Mouse (Mus musculus) forebrain, embryonic 12.5 days (tissue): ENCODE data around the gene Dck. TPM values are rescaled to one million over a fixed set of nuclear protein-coding genes. Genes with fewer than 3 reads are reported as not detected.
A peak's percentile ranks its signal among the peaks of the same experiment; 100 is the strongest.

ENCODE experiments used
- ATAC-seq: fragments of 200-750 bp; cut with Nextera tagmentation; 2 replicates; pipeline ENCODE4 v1.8.0; 2017; ENCODE audit warnings: moderate TSS enrichment; ENCODE audit not compliant: low FRiP score
- H3K27ac ChIP-seq: fragments of 300-500 bp; sonication (generic); 2 replicates; pipeline ENCODE4 v1.5.1; 2016; ENCODE audit warnings: mild to moderate bottlenecking
- H3K27me3 ChIP-seq: fragments of 300-500 bp; sonication (generic); 2 replicates; pipeline ENCODE4 v1.6.1; 2016; ENCODE audit warnings: mild to moderate bottlenecking
- H3K36me3 ChIP-seq: fragments of 300-500 bp; sonication (generic); replicated peaks from 2 replicates; pipeline ENCODE4 v1.6.1; 2016; ENCODE audit warnings: mild to moderate bottlenecking
- H3K4me1 ChIP-seq: fragments of 300-500 bp; sonication (generic); 2 replicates; pipeline ENCODE4 v1.6.1; 2016
- H3K4me2 ChIP-seq: fragments of 300-500 bp; sonication (generic); 2 replicates; pipeline ENCODE4 v1.6.1; 2016; ENCODE audit warnings: mild to moderate bottlenecking, moderate library complexity
- H3K4me3 ChIP-seq: fragments of 300-500 bp; sonication (generic); replicated peaks from 2 replicates; pipeline ENCODE4 v1.5.1; 2016; ENCODE audit warnings: mild to moderate bottlenecking
- H3K9ac ChIP-seq: fragments of 300-500 bp; sonication (generic); 2 replicates; pipeline ENCODE4 v1.6.1; 2016; ENCODE audit warnings: mild to moderate bottlenecking
- H3K9me3 ChIP-seq: fragments of 300-500 bp; sonication (generic); 2 replicates; pipeline ENCODE4 v1.6.1; 2016
- WGBS: fragments of 180-500 bp; shearing (Covaris S2); methylation state at CpG from one replicate; pipeline ENCODE4 v1.1.7; 2016; 5-methylcytosine and 5-hydroxymethylcytosine counted together
- polyA plus RNA-seq: library from polyadenylated mRNA; unstranded; fragments of >200 nt; fragmentation: Nextera tagmentation; extraction: Ambion mirVana; gene quantifications from 2 replicates; pipeline ENCODE4 v1.2.1, GENCODE M21; 2016

Gene Dck
- polyA plus RNA-seq, 1 experiment from 2014 or later, result 139 TPM

- WGBS, result 65% methylated on average over 9 of the region's 9 CpGs
- H3K4me1 ChIP-seq, result no peaks in the 10 kb centered on the region
- no peak overlapping the region for H3K9ac ChIP-seq
- H3K27ac ChIP-seq, result no peak overlapping the region
- H3K27me3 ChIP-seq, result no peaks in the 10 kb centered on the region
- no peak for ATAC-seq
- no peak overlapping the region for H3K4me3 ChIP-seq
- H3K9me3 ChIP-seq, result no peaks in the 10 kb centered on the region
- no peaks in the 10 kb centered on the region for H3K36me3 ChIP-seq
- H3K4me2 ChIP-seq, result no peak overlapping the region
Observed at GRCm38 (mm10) chr5:88795910-88796584, 31.3 kb downstream of the Dck start.

GRCm38 (mm10) chr5:88796588-88796987 is 31.8 kb downstream of the Dck start:
- Histone ChIP-seq H3K4me3 (no peak overlapping the region), H3K27ac (no peak overlapping the region), H3K27me3 (no peaks in the 10 kb centered on the region), H3K4me1 (no peaks in the 10 kb centered on the region), H3K4me2 (no peak overlapping the region), H3K9ac (no peak overlapping the region), H3K36me3 (no peaks in the 10 kb centered on the region), H3K9me3 (no peaks in the 10 kb centered on the region)
- no peak for ATAC-seq
- 88% methylated on average over 11 of the region's 11 CpGs for WGBS

GRCm38 (mm10) chr5:88797121-88797520 is 32.3 kb downstream of the Dck start:
- Histone ChIP-seq H3K9me3 (no peaks in the 10 kb centered on the region), H3K4me3 (no peak overlapping the region), H3K4me1 (no peaks in the 10 kb centered on the region), H3K27me3 (no peaks in the 10 kb centered on the region), H3K9ac (no peak overlapping the region), H3K36me3 (no peaks in the 10 kb centered on the region), H3K4me2 (no peak overlapping the region), H3K27ac (no peak overlapping the region)
- 84% methylated on average over 6 of the region's 6 CpGs for WGBS
- no peak for ATAC-seq

GRCm38 (mm10) chr5:88805616-88806015 is 40.8 kb downstream of the Dck start:
- Histone ChIP-seq H3K4me3 (no peak overlapping the region), H3K9ac (no peak overlapping the region), H3K9me3 (no peaks in the 10 kb centered on the region), H3K36me3 (no peaks in the 10 kb centered on the region), H3K4me2 (no peak overlapping the region), H3K4me1 (peaks cover 4% of the 10 kb centered on the region; the same call in 1 of the 2 replicates), H3K27me3 (no peaks in the 10 kb centered on the region), H3K27ac (no peak overlapping the region)
- no peak for ATAC-seq
- 91% methylated on average over 4 of the region's 4 CpGs for WGBS

- H3K4me3 ChIP-seq, result no peak overlapping the region
- peaks cover 4% of the 10 kb centered on the region; the same call in 1 of the 2 replicates for H3K4me1 ChIP-seq
- H3K9me3 ChIP-seq, result no peaks in the 10 kb centered on the region
- ATAC-seq, result no peak
- WGBS, result 29% methylated on average over 5 of the region's 5 CpGs
- no peaks in the 10 kb centered on the region for H3K27me3 ChIP-seq
- H3K4me2 ChIP-seq, result no peak overlapping the region
- no peak overlapping the region for H3K9ac ChIP-seq
- H3K27ac ChIP-seq, result no peak overlapping the region
- H3K36me3 ChIP-seq, result no peaks in the 10 kb centered on the region
Observed at GRCm38 (mm10) chr5:88806278-88806677, 41.5 kb downstream of the Dck start.

GRCm38 (mm10) chr5:88807342-88807741 is 42.5 kb downstream of the Dck start:
- no peak for ATAC-seq
- H3K9me3 ChIP-seq, result no peaks in the 10 kb centered on the region
- H3K27me3 ChIP-seq, result no peaks in the 10 kb centered on the region
- H3K4me1 ChIP-seq, result peaks cover 4% of the 10 kb centered on the region; the same call in 1 of the 2 replicates
- H3K9ac ChIP-seq, result no peak overlapping the region
- H3K4me2 ChIP-seq, result no peak overlapping the region
- 32% methylated on average over 9 of the region's 9 CpGs for WGBS
- H3K36me3 ChIP-seq, result no peaks in the 10 kb centered on the region
- H3K27ac ChIP-seq, result no peak overlapping the region
- H3K4me3 ChIP-seq, result no peak overlapping the region

GRCm38 (mm10) chr5:88813188-88813587 is 48.4 kb downstream of the Dck start:
- Histone ChIP-seq H3K9me3 (no peaks in the 10 kb centered on the region), H3K4me1 (no peaks in the 10 kb centered on the region), H3K27me3 (no peaks in the 10 kb centered on the region), H3K4me2 (no peak overlapping the region), H3K9ac (no peak overlapping the region), H3K36me3 (no peaks in the 10 kb centered on the region), H3K27ac (no peak overlapping the region), H3K4me3 (no peak overlapping the region)
- WGBS, result 86% methylated on average over 2 of the region's 2 CpGs
- ATAC-seq, result no peak

GRCm38 (mm10) chr5:88814552-88814951 is 49.8 kb downstream of the Dck start:
- ATAC-seq, result no peak
- Histone ChIP-seq H3K4me3 (no peak overlapping the region), H3K27ac (no peak overlapping the region), H3K4me1 (no peaks in the 10 kb centered on the region), H3K4me2 (no peak overlapping the region), H3K36me3 (no peaks in the 10 kb centered on the region), H3K9ac (no peak overlapping the region), H3K27me3 (no peaks in the 10 kb centered on the region), H3K9me3 (no peaks in the 10 kb centered on the region)
- WGBS, result 83% methylated on average over 4 of the region's 4 CpGs

GRCm38 (mm10) chr5:88821542-88821941 is 56.7 kb downstream of the Dck start:
- H3K9me3 ChIP-seq, result no peaks in the 10 kb centered on the region
- 61% methylated on average over 1 of the region's 1 CpGs for WGBS
- no peak overlapping the region for H3K4me2 ChIP-seq
- H3K36me3 ChIP-seq, result no peaks in the 10 kb centered on the region
- no peaks in the 10 kb centered on the region for H3K27me3 ChIP-seq
- no peak for ATAC-seq
- H3K27ac ChIP-seq, result no peak overlapping the region
- no peaks in the 10 kb centered on the region for H3K4me1 ChIP-seq
- no peak overlapping the region for H3K4me3 ChIP-seq
- no peak overlapping the region for H3K9ac ChIP-seq

DNA sequence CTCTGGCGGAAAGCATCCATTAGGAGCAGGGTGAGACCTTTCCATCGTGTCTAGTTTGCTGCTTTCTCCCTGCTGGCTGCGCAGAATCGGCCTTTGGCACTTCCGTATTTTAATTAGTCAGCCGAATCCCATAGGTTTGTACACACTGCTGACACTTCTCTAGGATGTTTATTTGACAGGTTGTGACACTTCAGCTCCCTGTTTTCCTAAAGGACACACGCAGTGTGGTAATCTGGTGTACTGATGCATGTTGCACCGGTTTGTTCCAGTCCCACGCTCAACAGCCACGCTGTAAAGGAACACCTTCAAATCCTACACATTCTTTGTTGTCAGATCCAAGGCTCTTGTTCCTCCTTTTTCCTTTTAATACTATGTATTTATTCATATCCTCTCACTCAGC is 60.0 kb downstream of the Dck start:
- Histone ChIP-seq H3K9ac (no peak overlapping the region), H3K27me3 (no peaks in the 10 kb centered on the region), H3K4me3 (no peak overlapping the region), H3K36me3 (no peaks in the 10 kb centered on the region), H3K27ac (no peak overlapping the region), H3K4me1 (peaks cover 4% of the 10 kb centered on the region; the same call in 1 of the 2 replicates), H3K9me3 (no peaks in the 10 kb centered on the region), H3K4me2 (no peak overlapping the region)
- no peak for ATAC-seq
- 57% methylated on average over 10 of the region's 10 CpGs for WGBS

DNA sequence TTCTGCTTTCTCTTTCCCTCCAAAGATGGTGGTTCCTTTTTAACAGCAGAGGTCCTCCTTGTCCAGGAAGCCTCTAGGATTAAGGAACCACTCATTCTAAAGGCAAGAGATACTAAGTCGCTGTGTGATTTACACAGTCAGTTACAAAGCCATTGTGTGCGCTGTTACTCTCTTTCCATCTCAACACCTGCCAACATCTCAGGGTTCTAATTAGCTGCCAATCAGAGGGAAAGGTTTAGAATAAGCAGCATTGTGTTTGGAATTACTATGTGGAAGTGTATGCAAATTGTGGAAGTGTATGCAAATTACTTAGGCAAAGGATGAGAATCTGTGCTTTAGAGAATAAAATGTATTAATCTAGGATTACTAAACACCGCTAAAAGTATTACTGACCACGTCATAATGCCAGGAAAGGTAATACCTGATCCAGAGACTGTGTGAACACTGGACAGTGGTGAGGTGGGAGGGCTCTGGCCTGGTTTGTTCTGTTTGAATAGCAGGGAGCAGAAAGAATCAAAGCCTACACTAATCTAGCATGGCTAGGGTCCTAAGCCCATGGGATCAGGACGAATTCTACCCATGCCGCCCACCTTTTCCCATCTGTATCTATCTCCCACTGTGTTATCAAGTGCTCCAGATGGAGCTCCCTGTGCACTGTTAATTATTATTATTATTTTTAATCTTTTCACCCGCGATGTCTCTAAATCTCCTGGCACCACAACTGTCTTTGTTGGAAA is 65.2 kb downstream of the Dck start:
- Histone ChIP-seq H3K9me3 (no peaks in the 10 kb centered on the region), H3K27ac (no peak overlapping the region), H3K36me3 (no peaks in the 10 kb centered on the region), H3K27me3 (no peaks in the 10 kb centered on the region), H3K9ac (no peak overlapping the region), H3K4me2 (no peak overlapping the region), H3K4me1 (peaks cover 4% of the 10 kb centered on the region; the same call in 1 of the 2 replicates), H3K4me3 (no peak overlapping the region)
- peak; percentile 51; the same call in 1 of the 2 replicates for ATAC-seq
- 60% methylated on average over 8 of the region's 8 CpGs for WGBS

GRCm38 (mm10) chr5:88830880-88831279 is 66.1 kb downstream of the Dck start:
- Histone ChIP-seq H3K36me3 (no peaks in the 10 kb centered on the region), H3K9ac (no peak overlapping the region), H3K27me3 (no peaks in the 10 kb centered on the region), H3K4me2 (no peak overlapping the region), H3K4me1 (peaks cover 4% of the 10 kb centered on the region; the same call in 1 of the 2 replicates), H3K27ac (no peak overlapping the region), H3K4me3 (no peak overlapping the region), H3K9me3 (no peaks in the 10 kb centered on the region)
- WGBS, result 81% methylated on average over 4 of the region's 4 CpGs
- no peak for ATAC-seq

- Histone ChIP-seq H3K36me3 (no peaks in the 10 kb centered on the region), H3K9ac (no peak overlapping the region), H3K27me3 (no peaks in the 10 kb centered on the region), H3K4me2 (no peak overlapping the region), H3K9me3 (no peaks in the 10 kb centered on the region), H3K4me3 (no peak overlapping the region), H3K4me1 (peaks cover 4% of the 10 kb centered on the region; the same call in 1 of the 2 replicates), H3K27ac (no peak overlapping the region)
- no peak for ATAC-seq
- 88% methylated on average over 3 of the region's 3 CpGs for WGBS
Observed at GRCm38 (mm10) chr5:88831935-88832334, 67.1 kb downstream of the Dck start.
